Mouse (Mus musculus) midbrain, embryonic 14.5 days (tissue): ENCODE measurements around the gene Olfr596. TPM values are rescaled to one million over a fixed set of nuclear protein-coding genes. Genes with fewer than 3 reads are reported as not detected.
"Not testable (repeated sequence)": the region's sequence is repeated elsewhere in the genome, so short reads cannot be mapped to it uniquely, and the experiment has no call there.

Source experiments
- ATAC-seq: fragments of 200-750 bp; cut with Nextera tagmentation; 2 replicates; pipeline ENCODE4 v1.8.0; 2017; ENCODE audit warnings: moderate number of reproducible peaks, moderate library complexity; ENCODE audit not compliant: low FRiP score, low TSS enrichment
- DNase-seq: peaks from one replicate; pipeline ENCODE4 v3.0.0-alpha.2; 2015
- H3K27ac ChIP-seq: fragments of 300-500 bp; sonication (generic); replicated peaks from 2 replicates; pipeline ENCODE4 v1.5.1; 2014; ENCODE audit warnings: mild to moderate bottlenecking, low read depth, low read length, moderate library complexity
- H3K27me3 ChIP-seq: fragments of 300-500 bp; sonication (generic); 2 replicates; pipeline ENCODE4 v1.6.1; 2014; ENCODE audit warnings: low read length, control low read depth, mixed read lengths; ENCODE audit not compliant: control insufficient read depth, insufficient read depth
- H3K36me3 ChIP-seq: fragments of 300-500 bp; sonication (generic); 2 replicates; pipeline ENCODE4 v1.6.1; 2014; ENCODE audit warnings: low read length, control low read depth; ENCODE audit not compliant: control insufficient read depth, insufficient read depth
- H3K4me1 ChIP-seq: fragments of 300-500 bp; sonication (generic); 2 replicates; pipeline ENCODE4 v1.6.1; 2014; ENCODE audit warnings: mild to moderate bottlenecking, antibody characterized with exemption, low read length, control low read depth; ENCODE audit not compliant: control insufficient read depth, insufficient read depth
- H3K4me2 ChIP-seq: fragments of 300-500 bp; sonication (generic); 2 replicates; pipeline ENCODE4 v1.6.1; 2014; ENCODE audit warnings: mild to moderate bottlenecking, low read length, moderate library complexity
- H3K4me3 ChIP-seq: fragments of 300-500 bp; sonication (generic); replicated peaks from 2 replicates; pipeline ENCODE4 v1.5.1; 2014; ENCODE audit warnings: low read depth, low read length
- H3K9ac ChIP-seq: fragments of 300-500 bp; sonication (generic); replicated peaks from 2 replicates; pipeline ENCODE4 v1.6.1; 2014; ENCODE audit warnings: mild to moderate bottlenecking, low read length, moderate library complexity
- H3K9me3 ChIP-seq: fragments of 300-500 bp; sonication (generic); 2 replicates; pipeline ENCODE4 v1.6.1; 2016; ENCODE audit warnings: low read length, control low read depth, mixed read lengths; ENCODE audit not compliant: control insufficient read depth
- WGBS: fragments of 180-500 bp; shearing (Covaris S2); extraction: QIAGEN DNeasy Blood & Tissue Kit; methylation state at CpG from one replicate; pipeline ENCODE4 v1.1.7; 2014; 5-methylcytosine and 5-hydroxymethylcytosine counted together
- microRNA-seq: library from miRNA; unstranded; fragments of <30 nt; microRNA quantifications from one replicate; pipeline ENCODE4, GENCODE M21; 2016
- polyA plus RNA-seq: library from polyadenylated mRNA; unstranded; fragments of >200 nt; fragmentation: Nextera tagmentation; extraction: Ambion mirVana; gene quantifications from 2 replicates; pipeline ENCODE4 v1.2.1, GENCODE M21; 2014

Olfr596 gene
- not detected in 2 replicates for polyA plus RNA-seq

- not testable (repeated sequence) for H3K27ac ChIP-seq, H3K27me3 ChIP-seq, ATAC-seq, H3K4me1 ChIP-seq, H3K36me3 ChIP-seq, H3K4me3 ChIP-seq, H3K9me3 ChIP-seq, DNase-seq, H3K9ac ChIP-seq, H3K4me2 ChIP-seq
- 74% methylated on average over 2 of the region's 2 CpGs for WGBS
Observed at GRCm38 (mm10) chr7:103305348-103305747, at the start of gene Olfr596. TSS of gene Olfr596 (plus strand) at chr7:103305648.

- not testable (repeated sequence) for H3K4me3 ChIP-seq, DNase-seq, H3K27ac ChIP-seq, H3K36me3 ChIP-seq, H3K9me3 ChIP-seq, ATAC-seq, H3K4me1 ChIP-seq, H3K4me2 ChIP-seq, H3K9ac ChIP-seq, H3K27me3 ChIP-seq
- 98% methylated on average over 2 of the region's 2 CpGs for WGBS
Observed at GRCm38 (mm10) chr7:103316015-103316414, 10.6 kb downstream of the Olfr596 start, which contains the start of gene Olfr597. TSS of gene Olfr597 (plus strand) at chr7:103316315.

- no peak for ATAC-seq
- H3K36me3 ChIP-seq: no peaks in the 10 kb centered on the region
- no peaks in the 10 kb centered on the region for H3K9me3 ChIP-seq
- no peak within 1 kb of the TSS for H3K27ac ChIP-seq
- H3K4me1 ChIP-seq: no peaks in the 10 kb centered on the region
- H3K4me3 ChIP-seq: no peak within 1 kb of the TSS
- no peak within 1 kb of the TSS for H3K4me2 ChIP-seq
- no peak within 1 kb of the TSS for H3K9ac ChIP-seq
- H3K27me3 ChIP-seq: no peaks in the 10 kb centered on the region
- no peak for DNase-seq
Observed at GRCm38 (mm10) chr7:103323268-103323667, 17.8 kb downstream of the Olfr596 start, which contains the start of gene Olfr598. TSS of gene Olfr598 (plus strand) at chr7:103323568.

GRCm38 (mm10) chr7:103335617-103336016, 30.2 kb downstream of the Olfr596 start, which contains the start of gene Olfr599:
TSS of gene Olfr599 (plus strand) at chr7:103335917.
- Histone ChIP-seq H3K4me2 (no peak within 1 kb of the TSS), H3K36me3 (no peaks in the 10 kb centered on the region), H3K4me3 (no peak within 1 kb of the TSS), H3K27me3 (no peaks in the 10 kb centered on the region), H3K4me1 (no peaks in the 10 kb centered on the region), H3K9me3 (no peaks in the 10 kb centered on the region), H3K27ac (no peak within 1 kb of the TSS), H3K9ac (no peak within 1 kb of the TSS)
- WGBS: 87% methylated on average over 1 of the region's 1 CpGs
- ATAC-seq (no peak), DNase-seq (no peak)

GRCm38 (mm10) chr7:103349569-103349968, 44.1 kb downstream of the Olfr596 start, which contains the start of gene Olfr600:
TSS of gene Olfr600 (minus strand) at chr7:103349669.
- H3K9me3 ChIP-seq: no peaks in the 10 kb centered on the region
- H3K36me3 ChIP-seq: no peaks in the 10 kb centered on the region
- no peak for ATAC-seq
- no peak for DNase-seq
- no peak within 1 kb of the TSS for H3K27ac ChIP-seq
- H3K27me3 ChIP-seq: no peaks in the 10 kb centered on the region
- no peak within 1 kb of the TSS for H3K4me3 ChIP-seq
- H3K4me2 ChIP-seq: no peak within 1 kb of the TSS
- H3K9ac ChIP-seq: no peak within 1 kb of the TSS
- H3K4me1 ChIP-seq: no peaks in the 10 kb centered on the region

Small RNA genes lying within 50 kb of the gene (microRNA-seq; reads per million reads assigned to microRNA genes)
- not detected for gene Gm23550
- not detected for gene Gm25171

Other genes with a start within 250 kb of the Olfr596 start
- not detected in 2 replicates for gene Olfr584, start 223.8 kb upstream of the Olfr596 start, polyA plus RNA-seq
- gene Olfr585, start 207.9 kb upstream of the Olfr596 start, polyA plus RNA-seq: not detected in 2 replicates
- gene Olfr586, start 180.0 kb upstream of the Olfr596 start, polyA plus RNA-seq: not detected in 2 replicates
- not detected in 2 replicates for gene Olfr588-ps1, start 164.8 kb upstream of the Olfr596 start, polyA plus RNA-seq
- not detected in 2 replicates for gene Olfr589, start 149.3 kb upstream of the Olfr596 start, polyA plus RNA-seq
- gene Olfr591, start 127.3 kb upstream of the Olfr596 start, polyA plus RNA-seq: not detected in 2 replicates
- gene Olfr592, start 120.8 kb upstream of the Olfr596 start, polyA plus RNA-seq: not detected in 2 replicates
- not detected in 2 replicates for gene Olfr593, start 93.8 kb upstream of the Olfr596 start, polyA plus RNA-seq
- gene Olfr594, start 88.7 kb upstream of the Olfr596 start, polyA plus RNA-seq: not detected in 2 replicates
- not detected in 2 replicates for gene Usp17ld, start 53.1 kb upstream of the Olfr596 start, polyA plus RNA-seq
- not detected in 2 replicates for gene Olfr597, start 10.7 kb downstream of the Olfr596 start, polyA plus RNA-seq
- not detected in 2 replicates for gene Olfr598, start 17.9 kb downstream of the Olfr596 start, polyA plus RNA-seq
- not detected in 2 replicates for gene Olfr599, start 30.3 kb downstream of the Olfr596 start, polyA plus RNA-seq
- gene Olfr600, start 44.0 kb downstream of the Olfr596 start, polyA plus RNA-seq: not detected in 2 replicates
- not detected in 2 replicates for gene Olfr601, start 57.0 kb downstream of the Olfr596 start, polyA plus RNA-seq
- gene Olfr603, start 80.5 kb downstream of the Olfr596 start, polyA plus RNA-seq: not detected in 2 replicates
- not detected in 2 replicates for gene Usp17lc, start 109.4 kb downstream of the Olfr596 start, polyA plus RNA-seq
- not detected in 2 replicates for gene Olfr605, start 139.8 kb downstream of the Olfr596 start, polyA plus RNA-seq
- not detected in 2 replicates for gene Olfr606, start 143.4 kb downstream of the Olfr596 start, polyA plus RNA-seq
- not detected in 2 replicates for gene Olfr607, start 158.5 kb downstream of the Olfr596 start, polyA plus RNA-seq
- gene Olfr608, start 164.2 kb downstream of the Olfr596 start, polyA plus RNA-seq: not detected in 2 replicates
- not detected in 2 replicates for gene Olfr609, start 192.4 kb downstream of the Olfr596 start, polyA plus RNA-seq
- gene Olfr610, start 206.5 kb downstream of the Olfr596 start, polyA plus RNA-seq: not detected in 2 replicates
- not detected in 2 replicates for gene Olfr611, start 215.2 kb downstream of the Olfr596 start, polyA plus RNA-seq
- gene Olfr612, start 237.1 kb downstream of the Olfr596 start, polyA plus RNA-seq: not detected in 2 replicates
- not detected in 2 replicates for gene Olfr613, start 242.4 kb downstream of the Olfr596 start, polyA plus RNA-seq